Mouse (Mus musculus) bone marrow, adult 2 months (tissue): ENCODE results near the gene Gpr89.

Source experiments
- CTCF ChIP-seq: fragments of 200-500 bp; IDR thresholded peaks from 2 replicates; pipeline ENCODE4 v1.5.1; 2011; ENCODE audit warnings: low read length, control low read depth; ENCODE audit not compliant: control insufficient read depth, insufficient read depth
- POLR2A ChIP-seq: fragments of 200-500 bp; IDR thresholded peaks from 2 replicates; pipeline ENCODE4 v1.6.1; 2011; ENCODE audit warnings: low read depth, mild to moderate bottlenecking, control low read depth, low read length, borderline replicate concordance; ENCODE audit not compliant: control insufficient read depth

DNA sequence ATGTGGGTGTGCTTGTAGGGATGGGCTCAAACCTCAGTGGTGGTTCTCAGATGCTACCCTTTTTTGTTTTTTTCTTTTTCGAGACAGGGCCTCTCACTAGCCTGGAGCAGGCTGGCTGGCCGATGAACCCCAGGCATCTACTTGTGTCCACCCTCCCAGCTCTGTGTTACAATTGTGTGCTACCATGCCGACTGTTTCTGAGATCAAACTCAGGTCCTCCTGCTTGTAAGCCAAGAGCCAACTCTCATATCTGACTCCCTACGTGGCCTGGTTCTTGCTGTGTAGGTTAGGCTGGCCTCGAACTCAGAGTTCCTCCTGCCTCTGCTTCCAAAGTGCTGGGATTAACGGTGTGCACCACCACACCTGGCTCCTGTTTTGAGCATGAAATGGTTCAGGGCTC is 60.0 kb downstream of the Gpr89 start:
- TF ChIP-seq POLR2A (no peak), CTCF (no peak)
